Comparison of ENCODE assay signal across 33 mouse cellular contexts in the genomic region with DNA sequence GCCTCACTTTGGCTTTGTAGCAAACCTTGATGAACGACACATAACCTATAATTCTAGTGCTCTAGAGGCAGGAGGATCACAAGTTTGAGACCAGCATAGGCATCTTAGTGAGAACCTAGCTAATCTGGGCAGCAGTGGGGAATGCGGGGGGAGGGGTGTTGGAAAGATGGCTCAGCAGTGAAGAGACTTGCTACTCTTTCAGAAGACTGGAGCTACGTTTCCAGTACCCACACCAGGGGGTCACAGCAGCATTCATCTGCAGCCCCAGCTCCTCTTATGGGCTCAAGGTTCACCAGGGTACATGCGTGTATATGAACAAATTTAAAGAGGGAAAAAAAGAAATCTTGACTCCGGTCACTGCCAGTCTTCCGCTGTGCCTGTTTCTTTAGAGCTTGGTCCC. TPM values are rescaled to one million over a fixed set of nuclear protein-coding genes. Genes with fewer than 3 reads are reported as not detected.
"Had no signal": no experiment of that assay in that cellular context is flagged by ENCODE, and none has a peak within 500 bp of the region (broad histone marks: within the 10 kb centered on the region; RNA-seq: fewer than 3 reads in every experiment).

No protein-coding gene starts in this region.

- H3K9ac ChIP-seq: embryonic facial prominence, embryonic 12.5 days; embryonic facial prominence, embryonic 13.5 days; embryonic facial prominence, embryonic 15.5 days; forebrain, embryonic 12.5 days; forebrain, embryonic 13.5 days; forebrain, embryonic 15.5 days; forebrain, postnatal 0 days had no signal

- H3K27ac ChIP-seq: embryonic facial prominence, embryonic 10.5 days; embryonic facial prominence, embryonic 12.5 days; embryonic facial prominence, embryonic 13.5 days; embryonic facial prominence, embryonic 15.5 days; forebrain, embryonic 12.5 days; forebrain, embryonic 13.5 days; forebrain, embryonic 15.5 days; gastrocnemius, adult 2 months; heart, adult 2 months had no signal

- H3K4me3 ChIP-seq: embryonic facial prominence, embryonic 10.5 days; embryonic facial prominence, embryonic 12.5 days; embryonic facial prominence, embryonic 13.5 days; embryonic facial prominence, embryonic 15.5 days; erythroblast, embryonic 14.5 days; forebrain, embryonic 12.5 days; forebrain, embryonic 13.5 days; forebrain, embryonic 15.5 days; gastrocnemius, adult 2 months; heart, adult 2 months had no signal

- H3K36me3 ChIP-seq: embryonic facial prominence, embryonic 10.5 days; embryonic facial prominence, embryonic 12.5 days; embryonic facial prominence, embryonic 13.5 days; embryonic facial prominence, embryonic 15.5 days; forebrain, embryonic 10.5 days; forebrain, embryonic 12.5 days; forebrain, embryonic 15.5 days had no signal

- H3K4me1 ChIP-seq: embryonic facial prominence, embryonic 13.5 days; embryonic facial prominence, embryonic 15.5 days; forebrain, embryonic 15.5 days had no signal

- H3K4me2 ChIP-seq: embryonic facial prominence, embryonic 12.5 days; embryonic facial prominence, embryonic 13.5 days; embryonic facial prominence, embryonic 15.5 days; forebrain, embryonic 12.5 days; forebrain, embryonic 13.5 days; forebrain, embryonic 15.5 days had no signal

- ATAC-seq: forebrain, embryonic 13.5 days; forebrain, embryonic 14.5 days; forebrain, embryonic 15.5 days; forebrain, embryonic 16.5 days; forebrain, postnatal 0 days had no signal

- H3K9me3 ChIP-seq: embryonic facial prominence, embryonic 10.5 days; embryonic facial prominence, embryonic 12.5 days; embryonic facial prominence, embryonic 13.5 days; embryonic facial prominence, embryonic 15.5 days; forebrain, embryonic 10.5 days; forebrain, embryonic 12.5 days; forebrain, embryonic 13.5 days; forebrain, embryonic 15.5 days had no signal

- DNase-seq: cerebellum, adult 8-10 months; cerebellum, adult 9-10 months; cerebellum, adult 9-11 months; cerebellum, postnatal 10 days; cerebellum, postnatal 14 days; cerebellum, postnatal 25 days; cerebellum, postnatal 36 days; embryo, embryonic 11 days; forebrain, postnatal 0 days; gastrocnemius, adult 2 months; gastrocnemius, postnatal 10 days; gastrocnemius, postnatal 14 days; gastrocnemius, postnatal 25 days; gastrocnemius, postnatal 36 days; heart, adult 11 months; heart, adult 18-20 months; heart, adult 2 months had no signal

RNA-seq across cellular contexts. Expression of gene Nkx1-1, which starts 55.5 kb away (rescaled TPM):
- polyA plus RNA-seq: cortical plate, adult 2 months; embryonic facial prominence, embryonic 10.5 days; embryonic facial prominence, embryonic 12.5 days; embryonic facial prominence, embryonic 13.5 days; embryonic facial prominence, embryonic 14.5 days; embryonic facial prominence, embryonic 15.5 days; erythroblast, embryonic 14.5 days; forebrain, embryonic 10.5 days; forebrain, embryonic 11.5 days; forebrain, embryonic 12.5 days; forebrain, embryonic 13.5 days; forebrain, embryonic 14.5 days; forebrain, embryonic 15.5 days; forebrain, embryonic 16.5 days; forebrain, postnatal 0 days; frontal cortex, adult 2 months; gonadal fat pad, adult 2 months; heart, adult 2 months had no signal
